Mouse (Mus musculus) right cerebral cortex, postnatal 36 days (tissue): ENCODE data around the gene Gm26992.
"Not testable (repeated sequence)": the region's sequence is repeated elsewhere in the genome, so short reads cannot be mapped to it uniquely, and the experiment has no call there.

Experiments used
- DNase-seq, 2 experiments: peaks; one replicate each; pipeline ENCODE4 v3.0.0; 2022; ENCODE audit warnings: low spot score in 2 of 2, mixed read lengths in 1 of 2

Gm26992 gene

DNA sequence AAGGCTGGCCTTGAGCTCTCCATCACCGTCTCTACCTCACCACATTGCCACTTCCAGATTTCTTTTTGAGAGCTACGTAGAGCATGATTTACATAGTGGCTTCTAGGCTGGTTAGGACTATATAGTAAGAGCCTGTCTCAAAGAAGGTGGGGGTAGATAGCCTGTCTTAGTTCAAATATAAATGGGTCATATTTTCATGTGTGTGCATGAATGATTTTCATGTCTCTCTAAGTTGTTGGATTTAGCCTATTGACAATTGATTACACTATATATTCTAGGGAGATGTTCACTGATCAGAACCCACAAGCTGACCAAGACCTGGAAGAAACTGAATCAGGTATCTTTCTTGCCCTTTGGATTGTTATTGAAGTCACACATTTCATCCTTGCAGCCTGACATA is at the start of gene Gm26992:
Gene Gm26992, plus strand, starts transcription at position 301 of the 400 bp plus-strand sequence.
- DNase-seq: no peak

DNA sequence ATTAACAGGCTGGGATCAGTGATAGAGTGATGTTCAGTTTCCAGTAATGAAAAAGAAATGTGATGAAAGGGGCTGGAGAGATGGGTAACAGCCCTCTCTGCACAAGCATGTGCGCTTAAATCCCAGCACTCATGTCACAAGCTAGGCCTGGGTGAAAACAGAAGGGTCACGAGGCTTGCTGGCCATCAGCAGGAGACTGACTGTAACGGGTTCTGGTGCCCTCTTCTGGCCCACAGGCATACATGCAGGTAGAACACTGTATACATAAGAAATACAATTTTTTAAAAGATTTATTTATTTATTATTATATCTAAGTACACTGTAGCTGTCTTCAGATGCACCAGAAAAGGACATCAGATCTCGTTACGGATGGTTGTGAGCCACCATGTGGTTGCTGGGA is 47.6 kb upstream of the Gm26992 start:
- DNase-seq: no peak

DNA sequence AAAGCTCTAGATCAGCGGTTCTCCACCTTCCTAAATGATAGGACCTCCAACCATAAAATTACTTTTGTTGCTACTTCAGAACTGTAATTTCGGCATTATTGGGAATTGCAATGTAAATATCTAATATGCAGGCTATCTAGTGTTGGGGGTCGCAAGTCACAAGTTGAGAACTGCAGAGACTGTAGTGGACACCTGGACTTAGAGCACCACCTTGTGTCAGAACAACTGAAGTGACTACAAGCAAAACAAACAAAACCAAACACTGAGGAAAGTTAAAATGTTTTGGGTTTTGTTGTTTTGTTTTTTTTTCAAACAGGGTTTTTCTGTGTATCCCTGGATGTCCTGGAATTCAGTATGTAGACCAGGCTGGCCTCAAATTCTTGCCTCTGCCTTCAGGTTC is 37.3 kb upstream of the Gm26992 start:
- DNase-seq: no peak

DNA sequence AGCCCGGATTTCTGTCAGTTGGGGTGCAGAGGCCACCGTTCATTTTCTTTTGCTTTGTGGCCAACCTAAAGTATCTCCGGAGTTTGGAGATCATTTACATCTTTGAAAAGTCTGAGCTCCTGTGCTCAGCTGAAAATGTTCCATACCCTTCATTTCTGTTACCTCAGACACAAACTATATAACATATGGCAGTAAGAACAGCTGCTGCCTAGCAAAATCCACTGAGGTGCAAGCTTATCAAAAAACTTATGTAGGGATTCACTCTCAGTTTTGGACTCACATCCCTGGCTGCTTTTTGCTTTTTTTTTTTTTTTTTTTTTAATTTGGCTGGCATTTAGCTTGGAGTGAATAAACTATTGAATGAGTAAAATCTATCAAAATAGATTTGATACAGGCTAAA is 33.7 kb upstream of the Gm26992 start:
- DNase-seq: no peak

DNA sequence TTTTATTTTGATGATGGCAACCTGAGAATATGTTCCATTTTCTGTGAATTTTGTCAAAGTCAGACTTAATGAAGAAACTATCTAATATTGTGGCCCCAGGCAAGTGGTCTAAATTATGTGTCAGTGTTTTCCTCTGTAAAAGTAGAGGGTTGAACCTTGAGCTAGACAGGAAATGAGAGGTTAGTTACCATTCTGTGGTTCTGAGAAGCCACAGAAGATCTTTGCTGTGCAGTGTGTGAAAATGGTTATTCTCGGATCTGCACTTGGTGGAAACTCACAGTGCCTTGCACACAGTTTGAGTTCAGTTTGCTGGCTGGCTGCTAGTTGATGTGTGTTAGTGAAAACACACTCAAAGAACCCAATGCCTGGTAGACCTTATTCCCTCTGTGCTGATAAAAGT is 28.0 kb upstream of the Gm26992 start:
- DNase-seq: no peak

DNA sequence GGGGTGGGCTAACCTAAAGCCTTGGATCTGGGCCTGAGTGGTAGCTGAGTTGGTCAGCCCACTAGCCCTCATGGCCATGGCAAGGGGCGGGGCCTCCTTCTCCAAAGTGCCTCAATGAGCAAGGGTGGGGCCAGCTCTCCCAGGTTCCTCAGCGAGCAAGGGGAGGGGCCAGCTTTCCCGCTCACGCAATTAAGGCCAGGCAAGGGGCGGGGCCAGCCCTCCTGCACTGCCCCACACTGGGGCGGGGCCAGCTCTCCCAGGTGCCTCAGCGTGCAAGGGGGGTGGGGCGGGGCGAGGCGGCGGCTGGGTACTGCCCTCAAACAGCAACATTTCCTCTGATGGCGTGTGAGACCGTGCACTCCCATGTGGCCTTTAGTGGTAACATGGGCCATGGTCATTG is 16.8 kb upstream of the Gm26992 start:
- DNase-seq: no peak

DNA sequence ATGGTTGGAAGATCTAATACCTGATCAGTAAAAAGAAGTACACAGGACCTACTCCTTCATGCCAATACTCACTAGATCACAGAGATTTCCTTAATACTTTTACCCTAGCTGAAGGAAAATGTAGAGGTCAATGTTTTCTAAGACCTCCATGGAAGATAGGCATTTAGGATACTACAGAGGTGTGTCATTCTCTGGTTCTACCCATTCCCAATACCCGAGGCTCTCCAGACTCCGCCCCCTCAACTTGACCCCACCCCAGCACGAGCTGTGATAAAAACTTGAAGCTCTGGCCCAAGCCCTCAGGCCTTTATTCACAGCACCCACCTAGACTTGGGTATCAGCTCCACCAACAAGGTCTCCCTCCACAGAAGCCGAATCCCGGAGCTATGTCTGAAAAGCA is 7.6 kb upstream of the Gm26992 start, which contains the start of gene Tsx:
Gene Tsx, plus strand, starts transcription at position 301 of the 400 bp plus-strand sequence.
- no peak for DNase-seq

DNA sequence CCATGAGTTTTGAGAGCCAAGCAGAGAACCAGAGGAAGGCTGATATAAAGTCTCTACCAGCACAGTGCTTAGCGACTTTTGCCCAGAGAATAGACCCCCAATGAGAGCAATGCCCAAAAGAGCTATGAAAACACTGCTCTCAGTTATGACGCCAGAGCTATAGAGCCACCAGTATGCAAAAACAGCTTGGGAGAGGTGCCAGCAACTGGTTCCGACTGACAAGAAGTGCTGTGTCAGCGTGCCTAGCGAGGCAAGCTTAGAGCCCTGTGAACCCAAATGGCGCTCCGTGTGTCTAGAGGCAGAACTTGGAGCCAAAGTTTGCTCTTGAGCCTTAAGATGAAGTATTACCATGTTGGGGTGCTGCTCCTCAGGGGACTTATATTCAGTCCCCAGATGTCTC is 5.9 kb downstream of the Gm26992 start:
- DNase-seq: no peak

DNA sequence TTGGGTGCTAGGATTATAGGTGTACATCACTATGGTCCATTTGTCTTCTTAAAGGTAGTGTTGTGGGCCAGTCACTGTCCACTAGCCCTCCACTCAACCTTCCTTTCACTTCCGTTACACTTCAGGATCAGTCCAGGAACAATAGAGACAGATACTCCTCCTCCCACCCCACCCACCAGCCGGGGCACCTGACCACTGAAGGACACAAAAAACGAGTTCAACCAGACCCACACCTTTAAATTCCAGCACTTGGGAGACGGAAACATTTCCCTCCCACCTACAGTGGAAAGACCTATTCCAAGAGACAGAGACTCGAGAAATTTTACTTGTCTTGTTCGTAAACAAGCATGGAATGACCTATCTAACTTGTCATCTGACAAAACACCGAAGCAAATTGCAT is 10.5 kb downstream of the Gm26992 start:
- no peak for DNase-seq

DNA sequence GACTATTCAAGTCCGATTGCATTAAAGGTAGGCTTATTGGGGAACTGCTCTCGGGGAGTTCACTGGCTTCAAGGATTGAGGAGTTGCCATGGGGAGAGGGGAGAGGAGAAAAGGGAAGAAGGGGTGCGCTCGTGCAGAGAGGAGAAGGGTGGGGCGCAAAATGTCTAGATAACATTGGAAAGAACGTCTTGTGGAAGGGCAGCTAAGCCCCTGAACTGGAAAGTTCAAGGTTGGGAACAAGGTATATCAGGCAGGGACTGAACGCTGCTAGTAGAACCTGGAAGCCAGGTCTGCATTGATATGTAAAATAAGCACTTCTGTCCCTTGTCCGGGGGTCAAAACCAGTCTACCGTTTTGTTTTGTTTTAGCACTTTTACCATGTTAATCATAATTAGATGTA is 16.2 kb downstream of the Gm26992 start:
- DNase-seq: no peak

DNA sequence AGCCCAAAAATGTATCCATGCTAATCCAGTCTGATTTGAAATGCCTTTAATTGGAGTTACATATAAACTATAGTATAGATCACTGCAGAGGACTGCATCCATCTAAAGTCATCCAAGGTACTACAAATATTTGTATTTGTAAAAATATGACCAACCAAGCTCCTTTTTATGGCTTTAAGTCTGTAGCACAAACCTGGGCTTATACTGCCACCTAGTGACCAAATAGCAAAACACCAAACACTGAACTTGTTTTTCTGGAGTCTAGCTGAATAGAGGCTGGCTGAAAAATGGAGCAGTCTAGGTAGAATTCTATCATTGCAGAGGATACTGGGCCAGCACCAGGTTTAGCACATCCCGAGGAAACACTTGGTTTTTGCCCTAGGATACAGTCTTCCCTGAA is 19.0 kb downstream of the Gm26992 start:
- DNase-seq: peak in 1 of 2 experiments; percentile 3

DNA sequence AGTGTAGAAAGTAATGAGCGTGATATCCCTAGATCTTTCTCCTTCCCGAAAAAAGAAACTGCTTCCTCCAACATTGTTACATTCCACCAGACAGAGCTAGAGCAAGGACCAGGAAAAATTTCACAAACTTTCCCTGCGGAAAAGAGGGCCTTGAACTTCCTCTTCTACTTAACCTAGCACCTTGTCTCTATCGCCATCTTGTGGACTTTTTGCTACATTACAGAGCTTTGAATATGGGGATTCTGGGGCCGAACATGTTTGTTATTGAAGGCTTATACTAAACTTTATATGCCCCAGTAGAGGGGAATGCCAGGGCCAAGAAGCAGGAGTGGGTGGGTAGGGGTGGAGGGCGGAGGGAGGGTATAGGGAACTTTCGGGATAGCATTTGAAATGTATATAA is 21.9 kb downstream of the Gm26992 start:
- no peak for DNase-seq

DNA sequence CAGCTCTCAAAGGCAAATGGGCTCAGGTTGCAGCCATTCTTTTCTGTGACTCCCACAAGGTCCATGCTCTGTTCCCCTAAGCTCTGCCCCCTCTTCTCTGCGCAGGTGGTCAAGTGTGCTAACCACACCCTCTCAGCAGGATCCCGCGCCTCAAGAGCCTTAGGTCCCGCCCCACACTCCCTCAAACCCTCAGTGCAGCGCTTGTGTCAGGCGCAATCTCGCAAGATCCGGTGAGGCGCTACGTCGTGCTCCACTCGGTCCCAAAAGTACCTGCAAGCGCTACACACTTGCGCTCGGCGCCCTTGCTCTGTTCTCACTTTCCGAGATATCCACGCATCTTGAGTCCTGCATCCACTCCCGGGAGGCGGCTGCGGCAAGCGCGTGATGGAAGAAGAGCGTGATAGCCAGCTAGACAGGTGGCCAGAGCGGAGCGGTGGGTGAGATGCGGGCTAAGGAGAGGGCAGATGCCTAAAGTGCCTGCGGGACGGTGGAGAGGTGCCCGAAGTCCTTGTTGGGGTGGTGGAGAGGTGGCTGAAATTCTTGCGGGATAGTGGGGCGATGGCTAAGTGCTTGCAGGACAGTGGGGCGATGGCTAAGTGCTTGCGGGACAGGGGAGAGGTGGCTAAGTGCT is 25.8 kb downstream of the Gm26992 start:
- peak in 1 of 2 experiments; percentile 1 for DNase-seq

DNA sequence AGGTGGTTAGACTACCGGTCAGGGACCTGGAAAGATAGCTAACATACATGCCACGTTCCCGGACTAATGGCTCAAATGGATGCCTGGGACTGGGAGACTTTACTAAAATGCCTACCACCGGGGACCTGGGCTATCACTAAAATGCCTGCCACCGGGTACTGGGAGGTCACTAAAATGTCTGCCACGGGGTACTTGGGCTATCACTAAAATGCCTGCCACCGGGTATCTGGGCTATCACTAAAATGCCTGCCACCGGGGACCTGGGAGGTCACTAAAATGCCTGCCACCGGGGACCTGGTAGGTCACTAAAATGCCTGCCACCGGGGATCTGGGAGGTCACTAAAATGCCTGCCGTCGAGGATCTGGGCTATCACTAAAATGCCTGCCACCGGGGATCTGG is 26.6 kb downstream of the Gm26992 start:
- not testable (repeated sequence) for DNase-seq

DNA sequence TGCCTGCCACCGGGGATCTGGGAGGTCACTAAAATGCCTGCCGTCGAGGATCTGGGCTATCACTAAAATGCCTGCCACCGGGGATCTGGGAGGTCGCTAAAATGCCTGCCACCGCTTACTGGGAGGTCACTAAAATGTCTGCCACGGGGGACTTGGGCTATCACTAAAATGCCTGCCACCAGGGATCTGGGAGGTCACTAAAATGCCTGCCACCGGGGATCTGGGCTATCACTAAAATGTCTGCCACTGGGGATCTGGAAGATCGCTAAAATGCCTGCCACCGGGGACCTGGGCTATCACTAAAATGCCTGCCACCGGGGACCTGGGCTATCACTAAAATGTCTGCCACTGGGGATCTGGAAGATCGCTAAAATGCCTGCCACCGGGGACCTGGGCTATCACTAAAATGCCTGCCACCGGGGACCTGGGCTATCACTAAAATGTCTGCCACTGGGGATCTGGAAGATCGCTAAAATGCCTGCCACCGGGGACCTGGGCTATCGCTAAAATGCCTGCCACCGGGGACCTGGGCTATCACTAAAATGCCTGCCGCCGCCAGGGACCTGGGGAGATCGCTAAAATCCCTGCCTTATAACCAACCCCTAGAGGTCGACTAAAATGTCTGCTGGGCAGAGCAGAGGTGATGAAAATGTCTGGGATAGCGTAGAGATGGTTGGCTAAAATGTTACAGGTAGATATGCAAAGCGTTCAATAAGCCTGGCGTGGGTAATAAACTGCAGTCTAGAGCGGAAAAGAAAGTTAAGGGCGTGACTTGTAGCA is 27.3 kb downstream of the Gm26992 start:
- not testable (repeated sequence) for DNase-seq

DNA sequence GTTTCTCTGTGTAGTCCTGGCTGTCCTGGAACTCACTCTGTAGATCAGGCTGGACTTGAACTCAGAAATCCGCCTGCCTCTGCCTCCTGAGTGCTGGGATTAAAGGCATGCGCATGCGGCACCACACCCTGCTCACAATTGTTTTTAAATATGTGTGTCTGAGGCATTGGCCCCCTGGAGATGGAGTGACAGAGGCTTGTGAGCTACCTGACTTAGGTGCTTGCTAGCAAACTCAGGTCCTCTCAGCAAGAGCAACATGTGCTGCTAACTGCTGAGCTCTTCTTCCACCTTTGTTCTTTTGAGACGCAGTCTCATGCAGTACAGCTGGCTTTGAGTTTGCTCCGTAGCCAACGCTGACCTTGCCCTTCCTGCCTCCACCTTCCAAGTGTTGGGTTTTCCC is 31.0 kb downstream of the Gm26992 start:
- DNase-seq: no peak

DNA sequence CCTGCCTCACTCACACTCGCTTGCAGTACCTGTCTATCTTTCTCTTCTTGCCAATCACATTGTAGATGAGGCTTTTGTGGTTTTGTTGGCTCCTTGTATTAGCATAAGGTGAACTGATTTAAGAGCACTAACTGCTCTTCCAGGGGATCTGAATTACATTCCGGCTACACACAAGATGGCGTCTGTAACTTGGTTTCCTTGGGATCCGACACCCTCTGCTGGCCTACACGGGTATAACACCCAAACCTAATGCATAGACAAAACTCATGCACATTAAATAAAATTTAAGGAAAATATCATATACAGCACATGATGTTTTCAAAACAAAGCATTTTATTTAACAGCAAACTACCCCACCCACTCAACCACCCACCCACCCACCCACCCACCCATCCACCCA is 38.2 kb downstream of the Gm26992 start:
- no peak for DNase-seq

DNA sequence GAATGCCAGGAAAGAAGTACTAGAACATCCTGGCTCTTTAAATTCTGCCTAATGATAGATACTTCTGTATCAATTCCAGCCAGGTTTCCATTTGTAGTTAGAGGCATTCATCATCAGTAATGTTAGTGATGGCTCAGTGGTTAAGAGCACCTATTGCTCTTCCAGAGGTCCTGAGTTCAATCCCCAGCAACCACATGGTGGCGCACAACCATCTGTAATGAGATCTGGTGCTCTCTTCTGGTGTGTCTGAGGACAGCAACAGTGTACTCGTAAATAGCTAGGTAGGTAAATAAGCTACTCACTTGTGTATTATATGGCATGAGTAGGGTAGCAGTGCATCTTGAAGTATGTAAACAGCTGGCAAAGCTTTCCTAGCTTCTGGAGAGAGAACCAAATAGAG is 47.2 kb downstream of the Gm26992 start:
- DNase-seq: no peak

DNA sequence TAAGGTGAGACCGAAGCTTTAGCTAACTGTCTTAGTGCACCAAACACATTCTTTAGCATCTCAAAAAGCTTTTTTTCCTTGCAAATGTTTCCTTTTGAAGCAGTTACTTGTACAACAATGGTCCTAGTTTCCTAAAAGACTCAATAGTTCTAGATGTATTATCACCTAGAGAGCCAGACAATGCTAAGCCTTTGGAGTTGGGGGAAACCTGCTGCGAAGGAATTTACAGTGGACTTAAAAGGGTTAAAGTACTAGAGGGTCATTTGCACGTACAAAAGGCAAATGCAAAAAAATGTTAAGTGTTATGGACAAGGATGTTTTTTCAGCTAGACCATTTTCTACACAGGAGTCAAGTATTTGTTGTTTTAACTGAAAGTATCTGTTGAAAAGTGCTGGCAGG is 50.5 kb downstream of the Gm26992 start:
- no peak for DNase-seq

DNA sequence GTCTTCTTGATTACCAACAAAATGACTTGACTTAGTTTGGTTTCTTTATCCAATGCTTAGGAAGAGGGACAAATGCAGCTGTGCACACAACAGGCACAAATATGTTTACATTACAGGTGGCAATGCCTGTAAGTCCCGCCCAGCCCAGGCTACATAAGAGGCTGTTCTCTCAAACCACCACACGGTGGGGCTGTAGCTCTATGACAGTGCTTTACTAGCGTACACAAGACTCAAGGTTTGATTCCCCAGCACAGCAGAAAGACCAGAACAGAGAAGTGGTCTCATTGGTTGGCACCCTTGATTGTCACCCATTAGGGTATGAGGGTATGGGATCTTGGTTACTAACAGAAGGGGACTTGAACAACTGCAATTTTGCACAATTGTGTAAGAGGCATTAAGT is 55.7 kb downstream of the Gm26992 start:
- peak in 1 of 2 experiments; percentile 38 for DNase-seq

DNA sequence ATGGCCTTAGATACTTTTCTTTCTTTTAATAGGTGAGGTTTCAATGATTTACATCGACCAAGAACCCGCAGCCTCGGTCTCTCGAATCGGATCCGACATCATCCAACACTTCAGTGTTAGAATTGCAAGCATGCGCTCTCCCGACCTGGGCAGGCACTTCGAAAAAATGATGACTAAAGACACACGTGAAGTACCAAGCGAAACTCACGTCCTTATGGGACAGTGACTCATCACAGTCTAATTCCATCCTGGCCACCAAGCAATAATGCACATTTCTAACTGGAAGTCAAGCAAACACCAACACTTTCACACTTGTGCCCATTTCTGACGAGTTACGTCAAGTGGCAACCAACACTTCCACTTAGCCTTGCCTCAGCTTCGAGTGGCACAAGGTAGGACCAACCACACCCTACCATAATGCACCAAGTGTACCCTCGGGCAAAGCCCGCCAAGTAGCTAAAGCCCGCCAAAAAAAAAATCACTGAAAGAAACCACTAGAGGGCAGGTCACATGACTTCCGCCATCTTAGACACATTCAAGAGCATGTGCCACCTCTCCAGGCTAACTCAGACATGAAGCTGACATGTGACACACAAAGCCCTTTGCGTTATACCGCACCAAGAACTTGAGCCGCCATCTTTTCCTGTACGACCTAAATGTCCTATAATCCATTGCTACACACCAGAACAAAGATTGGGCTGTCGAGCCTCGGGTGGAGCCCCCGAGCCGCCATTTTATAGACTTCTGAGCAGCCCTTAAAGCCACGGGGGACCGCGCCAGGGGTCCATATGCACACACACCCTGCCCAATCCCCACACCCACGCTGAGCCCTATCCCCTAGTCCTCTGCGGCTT is 59.7 kb downstream of the Gm26992 start:
- DNase-seq: peak in 1 of 2 experiments; percentile 49

DNA sequence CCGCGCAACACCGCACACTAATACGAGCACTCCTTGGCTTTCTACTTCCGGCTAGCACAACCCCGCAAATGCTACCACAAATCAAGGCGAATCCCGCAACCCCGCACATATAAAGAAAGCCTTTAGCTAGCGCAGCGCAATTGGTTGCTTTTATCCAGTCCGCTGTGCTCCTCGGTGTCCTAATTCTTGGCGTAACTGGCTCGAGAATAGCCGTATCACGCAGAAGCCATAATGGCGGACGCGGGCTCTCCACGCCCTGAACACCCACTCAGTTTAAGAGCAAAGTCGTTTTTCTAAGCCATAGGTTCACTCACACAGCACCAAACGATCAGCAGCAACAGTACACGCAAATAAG is 60.3 kb downstream of the Gm26992 start:
- no peak for DNase-seq

DNA sequence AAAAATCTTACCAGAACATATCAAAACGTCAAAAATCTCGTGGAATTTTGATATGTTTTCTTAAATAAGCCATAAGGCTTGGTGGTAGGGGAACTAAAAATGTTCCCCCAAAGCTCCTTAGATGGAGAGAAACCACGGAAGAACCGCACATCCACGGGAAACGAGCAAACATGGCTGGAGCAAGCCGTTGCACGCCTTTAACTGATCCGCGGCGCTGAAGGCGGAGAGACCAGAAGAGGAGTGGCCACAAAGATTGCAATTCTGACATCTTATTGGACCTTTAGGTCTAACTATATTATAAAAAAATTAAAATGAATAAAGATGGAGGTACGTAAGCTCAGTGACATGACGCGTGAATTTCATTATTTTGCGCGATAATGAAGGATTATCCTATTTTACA is 61.2 kb downstream of the Gm26992 start:
- peak in 1 of 2 experiments; percentile 40 for DNase-seq
